Mouse (Mus musculus): ENCODE measurements around the gene Gfer. TPM values are rescaled to one million over a fixed set of nuclear protein-coding genes. Genes with fewer than 3 reads are reported as not detected.
"Not testable (repeated sequence)": the region's sequence is repeated elsewhere in the genome, so short reads cannot be mapped to it uniquely, and the experiment has no call there.

Gene Gfer
- polyA plus RNA-seq, 3 experiments from 2014 or later, result 10.2 to 18.4 (median 13.1) TPM

GRCm38 (mm10) chr17:24722220-24722924, 26.4 kb upstream of the Gfer start:
- no peak for ATAC-seq

GRCm38 (mm10) chr17:24721383-24721955, 25.5 kb upstream of the Gfer start:
- not testable (repeated sequence) for ATAC-seq

GRCm38 (mm10) chr17:24720616-24721015, 24.7 kb upstream of the Gfer start:
- not testable (repeated sequence) for ATAC-seq

GRCm38 (mm10) chr17:24719494-24720222, 23.7 kb upstream of the Gfer start:
- ATAC-seq, result peak; percentile 84

- ATAC-seq, result not testable (repeated sequence)
Observed at GRCm38 (mm10) chr17:24718938-24719337, 23.0 kb upstream of the Gfer start.

- ATAC-seq, result no peak
Observed at GRCm38 (mm10) chr17:24717943-24718342, 22.0 kb upstream of the Gfer start, which contains the start of the genes Rnf151 and Rps2. Gene Rnf151 (minus strand): TSS chr17:24718063. Gene Rps2 (plus strand): TSS chr17:24718116.

GRCm38 (mm10) chr17:24716166-24716682, 20.3 kb upstream of the Gfer start:
- ATAC-seq, result no peak

GRCm38 (mm10) chr17:24715556-24715955, 19.6 kb upstream of the Gfer start:
- no peak for ATAC-seq

- peak; percentile 45 for ATAC-seq
Observed at GRCm38 (mm10) chr17:24708646-24709045, 12.7 kb upstream of the Gfer start.

- ATAC-seq, result no peak
Observed at GRCm38 (mm10) chr17:24707801-24708425, 12.0 kb upstream of the Gfer start.

GRCm38 (mm10) chr17:24706982-24707800, 11.2 kb upstream of the Gfer start, which contains the start of gene Tbl3:
Gene Tbl3 (minus strand): TSS chr17:24707660.
- ATAC-seq, result peak; percentile 81

GRCm38 (mm10) chr17:24705821-24706220, 9.9 kb upstream of the Gfer start:
- no peak for ATAC-seq

GRCm38 (mm10) chr17:24701251-24701650, 5.3 kb upstream of the Gfer start:
- ATAC-seq, result no peak

- no peak for ATAC-seq
Observed at GRCm38 (mm10) chr17:24699473-24699872, 3.5 kb upstream of the Gfer start.

- ATAC-seq, result no peak
Observed at GRCm38 (mm10) chr17:24698715-24699114, 2.8 kb upstream of the Gfer start.

- no peak for ATAC-seq
Observed at GRCm38 (mm10) chr17:24697985-24698384, 2.0 kb upstream of the Gfer start.

- no peak for ATAC-seq
Observed at GRCm38 (mm10) chr17:24695326-24696010, 488 bp downstream of the Gfer start.

- no peak for ATAC-seq
Observed at GRCm38 (mm10) chr17:24692385-24692784, 3.6 kb downstream of the Gfer start.

GRCm38 (mm10) chr17:24689251-24690081, 6.5 kb downstream of the Gfer start, which contains the start of gene Syngr3:
Gene Syngr3 (minus strand): TSS chr17:24689955.
- ATAC-seq, result no peak

- no peak for ATAC-seq
Observed at GRCm38 (mm10) chr17:24687599-24687998, 8.4 kb downstream of the Gfer start.
